Mouse (Mus musculus): ENCODE measurements around the gene Sept1. TPM values are rescaled to one million over a fixed set of nuclear protein-coding genes. Genes with fewer than 3 reads are reported as not detected.
"Not testable (repeated sequence)": the region's sequence is repeated elsewhere in the genome, so short reads cannot be mapped to it uniquely, and the experiment has no call there.

Sept1 gene
- polyA plus RNA-seq, 1 experiment from 2014 or later = 18.6 TPM

- 14% methylated on average over 4 of the region's 4 CpGs for WGBS
- H3K4me2 ChIP-seq (replicated peaks; ENCODE audit: low read depth, low read length) = peak overlapping the region; percentile 69
- peak overlapping the region; percentile 73 for H3K9ac ChIP-seq (replicated peaks; ENCODE audit: low read length)
- ATAC-seq (ENCODE audit: low FRiP score, low TSS enrichment) = no peak
- peaks cover 17% of the 10 kb centered on the region for H3K4me1 ChIP-seq (ENCODE audit: insufficient read depth, low read length)
- no peaks in the 10 kb centered on the region for H3K9me3 ChIP-seq (ENCODE audit: low read length)
- peaks cover 31% of the 10 kb centered on the region for H3K36me3 ChIP-seq (ENCODE audit: insufficient read depth, low read length)
- H3K4me3 ChIP-seq (ENCODE audit: low read length) = peak overlapping the region; percentile 68
- no peaks in the 10 kb centered on the region for H3K27me3 ChIP-seq (ENCODE audit: insufficient read depth, low read length)
- H3K27ac ChIP-seq (ENCODE audit: low read length) = peak overlapping the region; percentile 93; the same call in 1 of the 2 replicates
These were observed 22.1 kb upstream of the Sept1 start for GRCm38 (mm10) chr7:127255008-127255407.

DNA sequence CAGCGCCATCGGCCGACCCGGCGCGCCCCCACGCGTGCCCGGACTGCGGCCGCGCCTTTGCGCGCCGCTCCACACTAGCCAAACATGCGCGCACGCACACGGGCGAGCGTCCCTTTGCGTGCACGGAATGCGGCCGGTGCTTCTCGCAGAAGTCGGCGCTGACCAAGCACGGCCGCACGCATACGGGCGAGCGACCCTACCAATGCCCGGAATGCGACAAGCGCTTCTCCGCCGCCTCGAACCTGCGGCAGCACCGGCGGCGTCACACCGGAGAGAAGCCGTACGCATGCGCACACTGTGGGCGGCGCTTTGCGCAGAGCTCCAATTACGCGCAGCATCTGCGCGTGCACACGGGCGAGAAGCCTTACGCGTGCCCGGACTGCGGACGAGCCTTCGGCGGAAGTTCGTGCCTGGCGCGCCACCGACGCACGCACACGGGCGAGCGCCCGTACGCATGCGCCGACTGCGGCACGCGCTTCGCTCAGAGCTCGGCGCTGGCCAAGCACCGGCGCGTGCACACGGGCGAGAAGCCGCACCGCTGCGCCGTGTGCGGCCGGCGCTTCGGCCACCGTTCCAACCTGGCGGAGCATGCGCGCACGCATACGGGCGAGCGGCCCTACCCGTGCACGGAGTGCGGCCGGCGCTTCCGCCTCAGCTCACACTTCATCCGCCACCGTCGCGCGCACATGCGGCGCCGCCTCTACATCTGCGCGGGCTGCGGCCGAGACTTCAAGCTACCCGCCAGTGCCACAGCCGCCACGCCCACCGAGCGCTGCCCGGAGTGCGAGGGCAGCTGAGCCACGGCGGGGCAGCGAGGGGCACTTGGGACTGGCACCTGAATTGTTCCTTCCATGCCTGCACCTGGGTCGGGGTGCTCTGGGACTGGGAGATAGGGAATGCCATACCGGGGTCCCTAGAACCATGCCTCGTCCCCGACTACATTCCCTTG lies 21.2 kb upstream of the Sept1 start:
- peak overlapping the region; percentile 68 for H3K4me3 ChIP-seq (ENCODE audit: low read length)
- peaks cover 9% of the 10 kb centered on the region for H3K4me1 ChIP-seq (ENCODE audit: insufficient read depth, low read length)
- peak; percentile 94 for ATAC-seq (ENCODE audit: low FRiP score, low TSS enrichment)
- H3K9ac ChIP-seq (replicated peaks; ENCODE audit: low read length) = peak overlapping the region; percentile 86
- under 1% methylated on average over 135 of the region's 136 CpGs for WGBS
- peaks cover 38% of the 10 kb centered on the region for H3K36me3 ChIP-seq (ENCODE audit: insufficient read depth, low read length)
- H3K27ac ChIP-seq (ENCODE audit: low read length) = peak overlapping the region; percentile 93
- peak overlapping the region; percentile 69 for H3K4me2 ChIP-seq (replicated peaks; ENCODE audit: low read depth, low read length)
- no peaks in the 10 kb centered on the region for H3K27me3 ChIP-seq (ENCODE audit: insufficient read depth, low read length)
- no peaks in the 10 kb centered on the region for H3K9me3 ChIP-seq (ENCODE audit: low read length)

GRCm38 (mm10) chr7:127253341-127253740 lies 20.4 kb upstream of the Sept1 start:
- peaks cover 6% of the 10 kb centered on the region for H3K4me1 ChIP-seq (ENCODE audit: insufficient read depth, low read length)
- WGBS = 78% methylated on average over 6 of the region's 6 CpGs

DNA sequence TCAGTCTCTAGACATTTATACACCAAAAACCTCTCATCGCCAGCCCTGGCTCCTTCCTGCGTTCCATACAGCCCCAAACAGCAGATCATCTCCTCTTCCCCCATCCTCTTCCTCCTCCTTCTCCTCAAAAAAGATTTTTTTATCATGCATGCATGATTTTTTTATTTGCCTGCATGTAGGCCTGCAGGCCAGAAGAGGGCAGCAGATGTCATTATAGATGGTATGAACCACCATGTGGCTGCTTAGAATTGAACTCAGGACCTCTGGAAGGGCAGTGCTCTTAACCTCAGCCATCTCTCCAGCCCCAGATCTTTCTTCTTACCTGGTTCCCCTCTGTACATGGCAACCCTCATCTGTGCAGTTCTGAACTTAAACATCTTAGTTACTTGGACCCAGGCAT lies 19.5 kb upstream of the Sept1 start:
- no peaks in the 10 kb centered on the region for H3K9me3 ChIP-seq (ENCODE audit: low read length)
- H3K4me2 ChIP-seq (replicated peaks; ENCODE audit: low read depth, low read length) = no peak overlapping the region
- WGBS = 94% methylated on average over 2 of the region's 2 CpGs
- ATAC-seq (ENCODE audit: low FRiP score, low TSS enrichment) = no peak
- H3K9ac ChIP-seq (replicated peaks; ENCODE audit: low read length) = no peak overlapping the region
- no peak overlapping the region for H3K27ac ChIP-seq (ENCODE audit: low read length)
- no peak overlapping the region for H3K4me3 ChIP-seq (ENCODE audit: low read length)
- H3K36me3 ChIP-seq (ENCODE audit: insufficient read depth, low read length) = peaks cover 31% of the 10 kb centered on the region
- H3K27me3 ChIP-seq (ENCODE audit: insufficient read depth, low read length) = no peaks in the 10 kb centered on the region
- peaks cover 6% of the 10 kb centered on the region for H3K4me1 ChIP-seq (ENCODE audit: insufficient read depth, low read length)

More at GRCm38 (mm10) chr7:127253341-127253740, 20.4 kb upstream of the Sept1 start:
- no peak for ATAC-seq (ENCODE audit: low FRiP score, low TSS enrichment)
- no peaks in the 10 kb centered on the region for H3K9me3 ChIP-seq (ENCODE audit: low read length)
- peaks cover 38% of the 10 kb centered on the region for H3K36me3 ChIP-seq (ENCODE audit: insufficient read depth, low read length)
- peak overlapping the region; percentile 86 for H3K9ac ChIP-seq (replicated peaks; ENCODE audit: low read length)
- H3K27ac ChIP-seq (ENCODE audit: low read length) = peak overlapping the region; percentile 93; the same call in 1 of the 2 replicates
- no peaks in the 10 kb centered on the region for H3K27me3 ChIP-seq (ENCODE audit: insufficient read depth, low read length)
- H3K4me3 ChIP-seq (ENCODE audit: low read length) = peak overlapping the region; percentile 68
- peak overlapping the region; percentile 69 for H3K4me2 ChIP-seq (replicated peaks; ENCODE audit: low read depth, low read length)

GRCm38 (mm10) chr7:127250511-127250910 lies 17.6 kb upstream of the Sept1 start:
- H3K27ac ChIP-seq (ENCODE audit: low read length); H3K4me2 ChIP-seq (replicated peaks; ENCODE audit: low read depth, low read length); ATAC-seq (ENCODE audit: low FRiP score, low TSS enrichment); H3K27me3 ChIP-seq (ENCODE audit: insufficient read depth, low read length); H3K9ac ChIP-seq (replicated peaks; ENCODE audit: low read length); H3K4me3 ChIP-seq (ENCODE audit: low read length); H3K9me3 ChIP-seq (ENCODE audit: low read length): not testable (repeated sequence)
- H3K4me1 ChIP-seq (ENCODE audit: insufficient read depth, low read length) = peaks cover 11% of the 10 kb centered on the region
- H3K36me3 ChIP-seq (ENCODE audit: insufficient read depth, low read length) = peaks cover 25% of the 10 kb centered on the region
- 87% methylated on average over 8 of the region's 8 CpGs for WGBS

GRCm38 (mm10) chr7:127244658-127245510 lies 12.0 kb upstream of the Sept1 start:
- Histone ChIP-seq H3K4me3 (ENCODE audit: low read length) (peak overlapping the region; percentile 80), H3K4me1 (ENCODE audit: insufficient read depth, low read length) (peaks cover 17% of the 10 kb centered on the region), H3K27ac (ENCODE audit: low read length) (peak overlapping the region; percentile 95), H3K9me3 (ENCODE audit: low read length) (no peaks in the 10 kb centered on the region), H3K36me3 (ENCODE audit: insufficient read depth, low read length) (peaks cover 10% of the 10 kb centered on the region; the same call in 1 of the 2 replicates), H3K4me2 (replicated peaks; ENCODE audit: low read depth, low read length) (peak overlapping the region; percentile 72), H3K9ac (replicated peaks; ENCODE audit: low read length) (peak overlapping the region; percentile 96), H3K27me3 (ENCODE audit: insufficient read depth, low read length) (no peaks in the 10 kb centered on the region)
- 7% methylated on average over 32 of the region's 33 CpGs for WGBS
- peak; percentile 88 for ATAC-seq (ENCODE audit: low FRiP score, low TSS enrichment)

DNA sequence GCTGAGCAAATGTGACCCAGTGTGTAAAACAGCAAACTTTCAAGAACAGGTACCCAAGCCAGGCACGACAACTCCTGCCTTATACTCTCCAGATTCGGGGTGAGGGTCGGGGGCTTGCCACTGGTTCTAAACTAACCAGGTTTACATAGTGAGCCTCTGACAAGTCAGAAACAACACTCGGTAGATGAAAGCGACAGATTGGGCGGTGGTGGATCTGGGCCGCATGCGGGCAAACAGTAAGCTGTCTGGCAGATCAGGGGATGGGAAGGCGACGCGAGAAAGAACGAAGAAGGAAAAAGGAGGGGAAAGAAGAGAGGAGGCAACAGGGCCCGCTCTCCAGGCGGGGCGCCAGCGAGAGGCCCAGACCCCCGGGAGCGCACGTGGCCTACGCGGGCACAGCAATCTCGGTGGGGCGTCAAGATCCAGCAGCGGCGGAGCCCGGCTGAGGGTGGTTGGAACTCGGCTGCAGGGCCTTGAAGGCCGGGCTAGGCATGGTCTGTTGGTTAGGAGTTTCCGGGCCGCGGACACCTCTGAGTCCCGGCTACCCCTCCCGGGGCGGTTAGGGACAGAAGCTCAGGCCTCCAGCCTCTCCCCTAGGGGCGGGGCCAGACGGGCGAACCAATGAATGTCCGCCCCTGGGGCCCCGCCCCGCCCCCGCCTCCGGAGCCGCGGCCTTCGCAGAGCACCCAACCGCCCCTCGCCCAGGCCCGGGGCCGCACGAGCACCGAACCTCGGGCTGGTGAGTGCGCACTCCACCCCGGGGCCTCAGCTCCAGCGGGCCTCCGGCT lies 11.1 kb upstream of the Sept1 start, which contains the start of gene Zfp771:
Zfp771 (plus strand) TSS at position 405 of the 788 bp plus-strand sequence.
- Histone ChIP-seq H3K4me3 (ENCODE audit: low read length) (peak within 1 kb of the TSS; percentile 80), H3K4me2 (replicated peaks; ENCODE audit: low read depth, low read length) (peak within 1 kb of the TSS; percentile 72), H3K27ac (ENCODE audit: low read length) (peak within 1 kb of the TSS; percentile 95), H3K4me1 (ENCODE audit: insufficient read depth, low read length) (peaks cover 17% of the 10 kb centered on the region), H3K9me3 (ENCODE audit: low read length) (no peaks in the 10 kb centered on the region), H3K36me3 (ENCODE audit: insufficient read depth, low read length) (peaks cover 3% of the 10 kb centered on the region), H3K27me3 (ENCODE audit: insufficient read depth, low read length) (no peaks in the 10 kb centered on the region), H3K9ac (replicated peaks; ENCODE audit: low read length) (peak within 1 kb of the TSS; percentile 96)
- peak; percentile 99 for ATAC-seq (ENCODE audit: low FRiP score, low TSS enrichment)
- WGBS = 1% methylated on average over 50 of the region's 56 CpGs

- no peaks in the 10 kb centered on the region for H3K27me3 ChIP-seq (ENCODE audit: insufficient read depth, low read length)
- no peak for ATAC-seq (ENCODE audit: low FRiP score, low TSS enrichment)
- peak overlapping the region; percentile 80 for H3K4me3 ChIP-seq (ENCODE audit: low read length)
- peak overlapping the region; percentile 96 for H3K9ac ChIP-seq (replicated peaks; ENCODE audit: low read length)
- peaks cover 10% of the 10 kb centered on the region for H3K36me3 ChIP-seq (ENCODE audit: insufficient read depth, low read length)
- peaks cover 17% of the 10 kb centered on the region for H3K4me1 ChIP-seq (ENCODE audit: insufficient read depth, low read length)
- peak overlapping the region; percentile 72 for H3K4me2 ChIP-seq (replicated peaks; ENCODE audit: low read depth, low read length)
- H3K27ac ChIP-seq (ENCODE audit: low read length) = peak overlapping the region; percentile 95
- no peaks in the 10 kb centered on the region for H3K9me3 ChIP-seq (ENCODE audit: low read length)
- 35% methylated on average over 2 of the region's 2 CpGs for WGBS
These were observed 10.5 kb upstream of the Sept1 start for GRCm38 (mm10) chr7:127243361-127243867.

GRCm38 (mm10) chr7:127234777-127235176 lies 1.8 kb upstream of the Sept1 start:
- Histone ChIP-seq H3K9ac (replicated peaks; ENCODE audit: low read length) (no peak overlapping the region), H3K27me3 (ENCODE audit: insufficient read depth, low read length) (no peaks in the 10 kb centered on the region), H3K4me1 (ENCODE audit: insufficient read depth, low read length) (peaks cover 31% of the 10 kb centered on the region), H3K36me3 (ENCODE audit: insufficient read depth, low read length) (peaks cover 46% of the 10 kb centered on the region), H3K4me3 (ENCODE audit: low read length) (no peak overlapping the region), H3K27ac (ENCODE audit: low read length) (no peak overlapping the region), H3K9me3 (ENCODE audit: low read length) (no peaks in the 10 kb centered on the region), H3K4me2 (replicated peaks; ENCODE audit: low read depth, low read length) (peak overlapping the region; percentile 77; the same call in 1 of the 2 replicates)
- 89% methylated on average over 2 of the region's 2 CpGs for WGBS
- no peak for ATAC-seq (ENCODE audit: low FRiP score, low TSS enrichment)
